Mouse (Mus musculus) macrophage (primary cell): ENCODE measurements around the gene Tmem79. TPM values are rescaled to one million over a fixed set of nuclear protein-coding genes. Genes with fewer than 3 reads are reported as not detected.
A peak's percentile ranks its signal among the peaks of the same experiment; 100 is the strongest.

Source experiments
- H3K27ac ChIP-seq: fragments of 350-480 bp; formaldehyde crosslinking; 2 replicates; pipeline ENCODE4 v1.9.0; 2021
- H3K36me3 ChIP-seq: fragments of 350-480 bp; formaldehyde crosslinking; 2 replicates; pipeline ENCODE4 v1.9.0; 2021; ENCODE audit errors: inconsistent target
- H3K4me3 ChIP-seq: fragments of 350-480 bp; formaldehyde crosslinking; 2 replicates; pipeline ENCODE4 v1.9.0; 2021; ENCODE audit errors: inconsistent target
- H3K79me2 ChIP-seq: fragments of 350-480 bp; formaldehyde crosslinking; 2 replicates; pipeline ENCODE4 v1.9.0; 2021; ENCODE audit errors: inconsistent target
- WGBS: methylation state at CpG from one replicate; pipeline ENCODE4 v1.1.7; 2026; ENCODE audit warnings: inconsistent platforms; ENCODE audit not compliant: missing documents; 5-methylcytosine and 5-hydroxymethylcytosine counted together
- polyA plus RNA-seq: library from polyadenylated mRNA; stranded (reverse); fragments of 250-400 nt; gene quantifications from 3 replicates; pipeline ENCODE4 v1.2.4, GENCODE M21; 2018; ENCODE audit warnings: inconsistent platforms

The Tmem79 gene
- polyA plus RNA-seq, 1 experiment from 2014 or later = 0.13 TPM

- Histone ChIP-seq H3K4me3 (no peak overlapping the region), H3K36me3 (peaks cover 33% of the 10 kb centered on the region), H3K27ac (no peak overlapping the region), H3K79me2 (no peaks in the 10 kb centered on the region)
- 82% methylated on average over 4 of the region's 4 CpGs for WGBS
These were observed 27.8 kb upstream of the Tmem79 start for GRCm38 (mm10) chr3:88363700-88364099.

DNA sequence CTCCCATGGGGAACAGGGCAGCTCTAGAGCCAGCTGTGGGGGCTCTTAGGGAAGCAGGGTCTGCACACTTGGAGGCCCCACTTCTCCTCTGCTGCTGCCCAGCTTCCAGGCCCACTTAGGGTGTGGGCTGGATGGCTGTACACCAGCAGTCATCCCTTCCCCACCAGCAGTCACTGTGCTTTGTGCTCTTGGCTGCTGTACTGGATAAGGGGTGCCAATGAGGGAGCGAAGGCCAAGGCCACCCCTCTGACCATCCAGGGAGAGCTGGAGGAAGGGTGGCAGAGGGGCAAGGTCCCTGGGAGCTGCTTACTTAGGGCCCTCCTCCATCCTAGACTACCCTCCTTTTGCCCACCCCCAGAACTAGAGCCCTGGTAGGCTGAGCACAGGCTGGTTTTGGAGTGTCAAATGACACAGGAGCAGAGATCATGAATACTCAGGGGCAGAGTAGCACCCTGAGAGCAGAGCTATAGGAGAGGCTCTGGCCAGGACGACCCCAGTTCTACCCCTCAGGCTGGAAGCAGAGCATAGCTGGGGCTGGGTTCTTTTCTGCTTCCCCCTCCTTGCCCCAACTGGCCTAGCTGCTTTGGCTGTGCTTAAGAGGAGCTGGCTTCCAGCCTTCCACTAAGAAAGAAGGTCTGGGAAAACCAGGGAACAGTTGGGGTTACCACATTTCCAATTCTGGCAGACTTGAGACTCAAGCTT is 25.8 kb upstream of the Tmem79 start:
- Histone ChIP-seq H3K79me2 (no peaks in the 10 kb centered on the region), H3K4me3 (no peak overlapping the region), H3K27ac (no peak overlapping the region), H3K36me3 (peaks cover 52% of the 10 kb centered on the region)
- 91% methylated on average over 2 of the region's 2 CpGs for WGBS

DNA sequence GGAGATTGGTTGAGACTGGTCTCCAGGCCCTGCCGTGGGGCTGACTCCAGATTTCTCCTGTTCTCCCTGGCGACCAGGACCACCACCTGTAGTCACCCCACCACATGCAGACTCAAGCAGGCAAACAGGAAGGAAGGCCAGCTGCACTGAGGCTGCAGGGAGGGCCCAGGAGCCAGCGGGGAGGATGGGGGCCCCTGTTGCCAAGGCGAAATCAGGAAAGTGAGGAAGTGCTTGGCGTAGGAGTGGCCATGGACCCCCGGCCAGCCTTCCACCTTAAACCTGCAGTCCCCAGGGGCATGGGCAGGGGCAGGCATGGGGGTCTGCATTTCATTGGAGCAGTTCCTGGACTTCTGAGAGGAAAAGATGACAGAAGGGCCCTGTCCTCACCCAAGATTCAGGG is 25.1 kb upstream of the Tmem79 start:
- Histone ChIP-seq H3K36me3 (peaks cover 58% of the 10 kb centered on the region), H3K79me2 (no peaks in the 10 kb centered on the region)

GRCm38 (mm10) chr3:88359989-88360388 is 24.0 kb upstream of the Tmem79 start:
- Histone ChIP-seq H3K4me3 (no peak overlapping the region), H3K36me3 (peaks cover 69% of the 10 kb centered on the region), H3K27ac (no peak overlapping the region), H3K79me2 (no peaks in the 10 kb centered on the region)
- 94% methylated on average over 3 of the region's 3 CpGs for WGBS

More for the DNA sequence above, 25.1 kb upstream of the Tmem79 start:
- WGBS = 36% methylated on average over 6 of the region's 6 CpGs
- Histone ChIP-seq H3K4me3 (no peak overlapping the region), H3K27ac (no peak overlapping the region)

GRCm38 (mm10) chr3:88359584-88359983 is 23.6 kb upstream of the Tmem79 start:
- WGBS = 92% methylated on average over 5 of the region's 5 CpGs
- Histone ChIP-seq H3K4me3 (no peak overlapping the region), H3K79me2 (no peaks in the 10 kb centered on the region), H3K27ac (no peak overlapping the region), H3K36me3 (peaks cover 73% of the 10 kb centered on the region)

- WGBS = 97% methylated on average over 8 of the region's 8 CpGs
- no peak overlapping the region for H3K27ac ChIP-seq
- H3K79me2 ChIP-seq = no peaks in the 10 kb centered on the region
- H3K4me3 ChIP-seq = no peak overlapping the region
- peaks cover 99% of the 10 kb centered on the region for H3K36me3 ChIP-seq
These were observed 18.6 kb upstream of the Tmem79 start for GRCm38 (mm10) chr3:88354396-88355165.

DNA sequence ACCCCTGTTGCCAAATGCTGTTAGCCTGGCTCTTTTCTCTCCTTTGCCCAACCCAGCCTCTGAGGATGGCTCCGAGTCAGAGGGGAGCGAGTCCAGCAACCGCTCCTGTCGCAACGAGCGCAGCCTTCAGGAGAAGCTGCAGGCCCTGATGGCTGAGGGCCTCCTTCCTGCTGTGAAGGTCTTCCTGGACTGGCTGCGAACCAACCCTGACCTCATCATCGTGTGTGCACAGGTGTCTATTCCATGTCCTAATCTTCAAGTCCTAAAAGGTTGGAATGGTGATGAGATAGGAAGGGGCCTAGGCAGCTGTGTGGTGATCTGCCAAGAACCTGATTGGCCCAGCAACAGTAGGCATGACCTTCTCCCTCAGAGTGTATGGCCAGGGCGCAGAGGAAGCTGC is 17.0 kb upstream of the Tmem79 start:
- peaks cover 97% of the 10 kb centered on the region for H3K36me3 ChIP-seq
- no peak overlapping the region for H3K27ac ChIP-seq
- H3K4me3 ChIP-seq = no peak overlapping the region
- H3K79me2 ChIP-seq = no peaks in the 10 kb centered on the region
- 94% methylated on average over 6 of the region's 9 CpGs for WGBS

DNA sequence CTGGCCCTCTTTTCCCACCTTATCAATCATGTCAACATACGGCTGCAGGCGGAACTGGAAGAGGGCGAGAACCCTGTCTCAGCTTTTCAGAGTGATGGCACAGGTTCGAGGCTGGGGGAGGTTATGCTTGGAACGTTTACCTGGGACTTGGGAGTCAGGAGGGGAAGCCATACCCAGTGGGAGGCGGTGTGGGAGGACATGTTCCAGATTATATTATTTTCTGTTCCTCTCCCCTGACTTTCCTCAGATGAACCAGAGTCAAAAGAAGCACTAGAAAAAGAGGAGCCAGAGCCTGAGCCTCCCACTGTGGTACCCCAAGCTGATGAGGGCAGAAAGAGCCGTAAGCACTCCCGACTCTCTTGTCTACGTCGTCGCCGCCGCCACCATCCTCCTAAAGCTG is 14.8 kb upstream of the Tmem79 start:
- Histone ChIP-seq H3K27ac (no peak overlapping the region), H3K36me3 (peaks cover 98% of the 10 kb centered on the region), H3K4me3 (no peak overlapping the region), H3K79me2 (no peaks in the 10 kb centered on the region)
- 95% methylated on average over 13 of the region's 13 CpGs for WGBS

DNA sequence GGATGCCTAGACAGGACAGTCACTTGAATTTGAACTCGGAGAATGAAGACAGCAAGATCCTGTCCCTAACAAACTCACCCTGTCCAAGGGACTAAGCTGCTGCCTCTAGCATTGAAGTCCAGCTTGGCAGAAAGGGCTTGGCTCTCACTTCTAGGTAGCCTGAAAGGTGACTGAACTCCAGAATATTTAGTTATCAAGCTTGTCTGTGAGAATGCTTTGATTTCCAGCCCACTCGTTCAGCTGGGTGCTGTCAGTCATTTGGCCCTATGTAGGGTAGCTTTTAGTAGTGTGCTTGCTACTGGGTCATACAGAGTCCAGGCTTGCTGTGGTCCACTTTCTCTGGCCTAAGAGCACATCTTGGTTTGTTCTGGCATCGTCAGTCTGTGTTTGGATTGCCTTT is 3.1 kb upstream of the Tmem79 start:
- Histone ChIP-seq H3K4me3 (no peak overlapping the region), H3K27ac (no peak overlapping the region)
- WGBS = 100% methylated on average over 3 of the region's 3 CpGs

GRCm38 (mm10) chr3:88338316-88338715 is 2.4 kb upstream of the Tmem79 start:
- H3K27ac ChIP-seq = peak overlapping the region; percentile 78; the same call in 1 of the 2 replicates
- H3K36me3 ChIP-seq = peaks cover 17% of the 10 kb centered on the region
- H3K4me3 ChIP-seq = no peak overlapping the region
- WGBS = 50% methylated on average over 6 of the region's 7 CpGs
- peaks cover 51% of the 10 kb centered on the region for H3K79me2 ChIP-seq

More for the DNA sequence above, 3.1 kb upstream of the Tmem79 start:
- peaks cover 24% of the 10 kb centered on the region for H3K36me3 ChIP-seq
- peaks cover 51% of the 10 kb centered on the region for H3K79me2 ChIP-seq

DNA sequence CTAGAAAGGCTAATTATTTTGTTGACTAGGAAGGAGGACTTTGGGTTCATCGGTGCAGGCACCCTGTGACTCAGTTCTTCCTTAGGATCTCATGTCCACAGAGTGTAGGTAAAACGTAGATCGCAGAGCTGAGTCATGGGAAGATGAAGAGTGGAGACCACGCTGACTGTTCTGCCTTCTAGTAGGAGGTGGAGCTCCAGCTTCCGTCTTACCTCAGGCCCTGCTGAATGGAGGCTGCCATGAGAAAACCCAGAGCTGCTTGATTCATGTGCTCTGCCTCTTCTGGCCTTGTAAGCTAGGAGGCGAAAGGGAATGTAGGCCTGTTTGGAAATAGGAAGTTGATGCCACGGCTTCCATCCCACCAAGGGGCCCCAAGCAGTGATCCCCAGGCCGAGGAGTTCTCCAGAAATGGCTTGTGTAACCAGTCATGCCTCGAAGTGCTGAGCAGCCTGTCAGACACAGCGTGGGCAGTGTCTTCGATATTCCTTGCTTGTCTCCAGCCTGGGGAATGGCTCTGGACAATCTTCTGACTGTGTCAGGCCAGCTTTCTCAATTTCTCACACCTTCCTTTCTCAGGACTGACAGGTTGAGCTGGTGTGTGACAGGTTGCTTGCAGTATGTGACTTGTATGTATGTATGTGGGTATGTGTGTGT is 1.5 kb upstream of the Tmem79 start:
- H3K27ac ChIP-seq = peak overlapping the region; percentile 78
- peak overlapping the region; percentile 91 for H3K4me3 ChIP-seq
- peaks cover 9% of the 10 kb centered on the region for H3K36me3 ChIP-seq
- H3K79me2 ChIP-seq = peaks cover 51% of the 10 kb centered on the region
- WGBS = 3% methylated on average over 11 of the region's 11 CpGs

DNA sequence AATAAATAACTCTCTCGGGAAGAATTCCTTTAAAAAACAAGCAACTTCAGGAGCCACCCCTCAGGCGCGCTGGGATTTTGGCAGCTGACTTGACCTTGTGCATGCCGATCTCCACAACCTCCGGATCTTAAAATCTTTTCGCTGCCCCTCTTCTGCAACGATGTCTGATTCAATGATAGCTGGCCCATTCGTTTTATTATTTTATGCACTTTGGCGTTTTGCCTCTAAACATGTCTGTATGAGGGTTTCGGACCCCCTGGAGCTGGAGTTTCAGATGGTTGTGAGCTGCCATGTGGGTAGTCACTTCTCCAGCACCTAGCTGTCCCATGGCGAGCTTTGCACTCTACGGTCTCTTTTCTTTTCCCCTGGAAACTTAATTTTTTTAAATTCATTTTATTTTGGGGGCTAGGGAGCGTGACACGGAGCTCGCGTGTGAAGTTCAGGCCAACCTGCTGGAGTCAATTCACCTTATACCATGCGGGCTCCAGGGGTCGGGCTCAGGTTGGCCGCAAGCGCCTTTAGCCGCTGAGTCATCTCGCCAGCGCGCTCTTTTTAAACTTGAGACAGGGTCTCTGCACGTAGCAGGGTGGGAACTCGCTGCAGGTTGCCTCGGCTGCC is 403 bp downstream of the Tmem79 start:
- Histone ChIP-seq H3K36me3 (no peaks in the 10 kb centered on the region), H3K27ac (peak overlapping the region; percentile 89), H3K79me2 (peaks cover 34% of the 10 kb centered on the region), H3K4me3 (peak overlapping the region; percentile 91)
- under 1% methylated on average over 27 of the region's 27 CpGs for WGBS

DNA sequence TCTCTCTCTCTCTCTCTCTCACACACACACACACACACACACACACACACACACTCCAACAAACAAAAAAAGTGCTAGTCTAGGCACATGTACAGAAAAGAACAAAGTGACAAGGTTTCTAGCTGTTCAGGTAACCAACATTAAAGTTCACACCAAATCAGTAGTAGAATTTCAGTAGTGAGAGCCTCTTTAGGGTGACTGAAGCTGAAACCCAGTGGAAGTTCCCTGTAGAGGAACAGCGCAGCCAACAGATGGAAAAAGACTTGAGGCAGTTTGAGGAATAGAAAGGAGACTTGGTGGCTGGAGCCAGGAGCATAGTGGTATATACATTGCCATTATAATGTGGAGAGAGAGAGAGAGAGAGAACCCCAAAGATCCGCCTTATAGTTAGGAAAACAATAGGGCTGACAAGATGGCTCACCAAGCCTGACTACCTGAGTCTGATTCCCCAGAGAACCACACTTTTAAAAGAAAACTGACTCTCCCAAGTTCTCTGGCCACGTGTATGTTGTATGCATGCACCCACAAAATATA is 979 bp downstream of the Tmem79 start:
- H3K4me3 ChIP-seq = peak overlapping the region; percentile 91
- WGBS = 12% methylated on average over 3 of the region's 3 CpGs

GRCm38 (mm10) chr3:88334029-88334658 is 1.8 kb downstream of the Tmem79 start:
- Histone ChIP-seq H3K36me3 (peaks cover 6% of the 10 kb centered on the region), H3K27ac (no peak overlapping the region), H3K79me2 (peaks cover 20% of the 10 kb centered on the region), H3K4me3 (no peak overlapping the region)
- 92% methylated on average over 12 of the region's 12 CpGs for WGBS

More for the DNA sequence above, 979 bp downstream of the Tmem79 start:
- H3K27ac ChIP-seq = peak overlapping the region; percentile 89
- no peaks in the 10 kb centered on the region for H3K36me3 ChIP-seq
- peaks cover 29% of the 10 kb centered on the region for H3K79me2 ChIP-seq
